Mouse (Mus musculus): Measurements from ENCODE around the gene Hoxb1.

DNA sequence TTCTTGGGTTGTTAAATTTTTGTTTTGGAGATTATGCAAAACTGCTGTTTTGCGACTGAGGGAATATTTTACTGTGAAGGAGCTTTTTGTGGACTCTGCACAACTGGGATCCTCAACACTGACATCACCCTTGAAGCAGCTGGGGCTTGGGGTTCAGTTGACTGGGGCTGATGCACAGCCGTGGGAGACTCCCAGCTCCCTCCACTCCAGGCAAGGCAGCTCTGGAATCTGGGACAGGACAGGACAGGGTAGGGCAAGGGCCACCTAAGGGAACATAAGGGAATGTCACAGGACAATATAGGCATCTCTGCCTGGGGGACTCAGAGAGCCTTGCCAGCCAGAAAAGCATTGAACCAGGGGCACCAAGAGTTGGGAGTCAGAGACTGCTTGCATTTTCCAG is 48.5 kb downstream of the Hoxb1 start:
- TF ChIP-seq CTCF (IDR thresholded peaks at IDR 0.05; ENCODE audit: control insufficient read depth, insufficient read depth, insufficient read length) (no peak), MYOD1 (IDR thresholded peaks at IDR 0.05; ENCODE audit: control insufficient read depth, insufficient read length, low read depth) (no peak)

Data from C2C12 (cell line).